Mouse (Mus musculus) heart, adult 2 months (tissue): ENCODE data around the gene Sowaha. TPM values are rescaled to one million over a fixed set of nuclear protein-coding genes. Genes with fewer than 3 reads are reported as not detected.
"Not testable (repeated sequence)": the region's sequence is repeated elsewhere in the genome, so short reads cannot be mapped to it uniquely, and the experiment has no call there.

Experiments
- DNase-seq, 2 experiments: peaks; one replicate each; pipeline ENCODE4 v3.0.0; 2021
- H3K27ac ChIP-seq: fragments of 200-600 bp; 2 replicates; pipeline ENCODE4 v1.8.1; 2022
- H3K27me3 ChIP-seq: fragments of 200-500 bp; 2 replicates; pipeline ENCODE4 v1.6.1; 2012; ENCODE audit warnings: mild to moderate bottlenecking, low read length, inconsistent platforms, mixed read lengths; ENCODE audit not compliant: control insufficient read depth, insufficient read depth
- H3K36me3 ChIP-seq: fragments of 200-500 bp; 2 replicates; pipeline ENCODE4 v1.6.1; 2012; ENCODE audit warnings: low read length, inconsistent platforms; ENCODE audit not compliant: control insufficient read depth, insufficient read depth
- H3K4me1 ChIP-seq: fragments of 200-500 bp; 2 replicates; pipeline ENCODE4 v1.6.1; 2011; ENCODE audit warnings: low read length; ENCODE audit not compliant: control insufficient read depth, insufficient read depth
- H3K4me3 ChIP-seq: fragments of 200-600 bp; 2 replicates; pipeline ENCODE4 v1.8.1; 2022
- H3K79me2 ChIP-seq: fragments of 200-500 bp; replicated peaks from 2 replicates; pipeline ENCODE4 v1.6.1; 2012; ENCODE audit warnings: mild to moderate bottlenecking, inconsistent platforms, low read length, moderate library complexity, mixed read lengths; ENCODE audit not compliant: control insufficient read depth, insufficient read depth
- H3K9ac ChIP-seq: fragments of 200-500 bp; 2 replicates; pipeline ENCODE4 v1.6.1; 2012; ENCODE audit warnings: low read depth, mild to moderate bottlenecking, control low read depth, inconsistent platforms, low read length, mixed read lengths
- CTCF ChIP-seq: fragments of 200-600 bp; IDR thresholded peaks from 2 replicates; pipeline ENCODE4 v1.8.1; 2022; ENCODE audit warnings: antibody characterized with exemption, mild to moderate bottlenecking, moderate library complexity
- EP300 ChIP-seq: fragments of 200-500 bp; IDR thresholded peaks from 2 replicates; pipeline ENCODE4 v1.6.1; 2011; ENCODE audit warnings: low read depth, low read length, control low read depth; ENCODE audit not compliant: insufficient read depth
- POLR2A ChIP-seq: fragments of 200-500 bp; IDR thresholded peaks from 2 replicates; pipeline ENCODE4 v1.6.1; 2011; ENCODE audit warnings: mild to moderate bottlenecking, low read depth, low read length, control low read depth; ENCODE audit not compliant: insufficient read depth
- whole genome bisulfite sequencing: fragments of 180-500 bp; shearing (Covaris S2); methylation state at CpG from one replicate; pipeline ENCODE4 v1.1.7; 2018; 5-methylcytosine and 5-hydroxymethylcytosine counted together
- intact Hi-C: fragments of 180-260 bp; cut with DNase I; formaldehyde crosslinking; loops from one replicate; pipeline ENCODE4 v1.15.1; 2025
- polyA plus RNA-seq: library from polyadenylated mRNA; depleted of rRNA; stranded (reverse); fragments of >200 nt; gene quantifications from 2 replicates; pipeline ENCODE4 v1.2.3, GENCODE M21; 2012; rRNA removed
- total RNA-seq, 2 experiments: library from RNA; stranded (reverse); gene quantifications; 2 replicates each; pipeline ENCODE4 v1.2.3; 2021

Sowaha gene
- total and polyA plus RNA-seq, 3 experiments: 0.05 to 0.34 (median 0.10) TPM

DNA sequence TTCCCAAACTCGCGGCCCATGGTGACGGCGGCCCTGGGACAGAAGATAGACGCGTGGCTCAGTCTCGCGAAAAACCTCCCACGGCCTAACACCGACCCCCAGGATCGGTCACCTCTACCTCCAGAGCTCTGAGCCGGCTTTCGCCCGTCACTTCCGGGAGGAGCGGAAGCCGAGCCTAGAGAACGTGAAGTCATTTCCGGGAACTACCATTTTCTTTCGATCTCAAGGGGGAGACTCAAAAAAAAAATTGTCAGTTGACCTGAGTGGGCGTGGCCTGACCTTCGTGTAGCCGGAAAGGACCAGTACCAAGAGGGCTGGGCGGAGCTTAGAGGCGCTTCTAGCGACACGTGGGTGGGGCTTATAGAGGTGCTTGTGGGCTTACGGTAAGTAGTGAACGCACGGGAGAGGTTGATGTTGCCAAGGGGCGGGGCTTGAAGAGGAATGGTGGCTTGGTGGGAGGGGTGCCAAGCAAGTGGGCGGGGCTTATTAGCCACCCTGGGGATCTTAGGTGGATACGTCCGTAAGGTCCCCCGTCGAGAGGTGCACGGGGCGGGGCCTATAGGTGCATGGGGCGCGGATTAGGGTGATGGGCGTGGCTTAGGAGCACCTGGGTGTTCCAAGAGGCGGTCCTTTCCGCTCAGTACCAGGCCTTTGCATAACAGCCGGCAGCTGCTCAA, 49.3 kb downstream of the Sowaha start, which contains the start of the genes Uqcrq and Gdf9:
Gene Uqcrq (minus strand): TSS at position 162 of the 677 bp plus-strand sequence.
Gene Gdf9 (plus strand): TSS at position 354 of the 677 bp plus-strand sequence.
- Histone ChIP-seq H3K27ac (peak within 1 kb of the TSS; percentile 95), H3K79me2 (no peaks in the 10 kb centered on the region), H3K9ac (peak within 1 kb of the TSS; percentile 95), H3K4me1 (peaks cover 4% of the 10 kb centered on the region), H3K36me3 (no peaks in the 10 kb centered on the region), H3K4me3 (peak within 1 kb of the TSS; percentile 99), H3K27me3 (no peaks in the 10 kb centered on the region)
- TF ChIP-seq EP300 (0 out of 2 replicates have a peak, but pooled peaks have one; percentile 33), POLR2A (peak; percentile 95), CTCF (no peak)
- DNase-seq: peak; percentile 96 to 99
- under 1% methylated on average over 44 of the region's 44 CpGs for WGBS
- intact Hi-C loops: loop anchor here (5.0 kb wide), 1 partner anchor 134 kb away; no protein-coding TSS in a partner anchor

DNA sequence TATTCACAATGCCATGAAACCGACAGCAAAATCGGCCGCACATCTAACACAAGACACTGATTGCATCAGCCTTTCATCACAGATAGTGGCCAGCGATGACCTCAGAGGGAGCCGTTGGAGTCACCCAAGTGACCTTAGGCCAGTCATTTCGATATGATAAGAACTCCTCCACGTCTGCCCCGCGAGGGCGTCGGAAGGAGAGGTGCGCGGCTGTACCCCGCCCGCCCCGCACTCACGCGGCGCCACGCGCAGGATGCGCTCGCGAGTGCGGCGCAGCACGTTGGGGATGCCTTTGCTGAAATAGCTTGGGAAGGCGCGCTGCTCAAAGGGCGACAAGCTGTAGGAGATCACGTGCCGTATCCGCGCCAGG, 49.8 kb downstream of the Sowaha start:
- Histone ChIP-seq H3K27ac (peak overlapping the region; percentile 95), H3K4me3 (peak overlapping the region; percentile 99), H3K79me2 (no peaks in the 10 kb centered on the region), H3K27me3 (no peaks in the 10 kb centered on the region), H3K9ac (peak overlapping the region; percentile 95), H3K4me1 (peaks cover 4% of the 10 kb centered on the region), H3K36me3 (no peaks in the 10 kb centered on the region)
- WGBS: under 1% methylated on average over 34 of the region's 34 CpGs
- DNase-seq: no peak
- TF ChIP-seq EP300 (no peak), POLR2A (no peak), CTCF (no peak)
- intact Hi-C loops: loop anchor here (5.0 kb wide), 1 partner anchor 133 kb away; no protein-coding TSS in a partner anchor

- Histone ChIP-seq H3K4me3 (no peak overlapping the region), H3K4me1 (peaks cover 4% of the 10 kb centered on the region), H3K36me3 (no peaks in the 10 kb centered on the region), H3K9ac (no peak overlapping the region), H3K79me2 (no peaks in the 10 kb centered on the region), H3K27me3 (no peaks in the 10 kb centered on the region), H3K27ac (no peak overlapping the region; the same call in 1 of the 2 replicates)
- no peak for DNase-seq
- intact Hi-C loops: no loop called here
- TF ChIP-seq EP300 (no peak), POLR2A (no peak), CTCF (no peak)
These were observed 50.9 kb downstream of the Sowaha start for GRCm38 (mm10) chr11:53429182-53429581.

DNA sequence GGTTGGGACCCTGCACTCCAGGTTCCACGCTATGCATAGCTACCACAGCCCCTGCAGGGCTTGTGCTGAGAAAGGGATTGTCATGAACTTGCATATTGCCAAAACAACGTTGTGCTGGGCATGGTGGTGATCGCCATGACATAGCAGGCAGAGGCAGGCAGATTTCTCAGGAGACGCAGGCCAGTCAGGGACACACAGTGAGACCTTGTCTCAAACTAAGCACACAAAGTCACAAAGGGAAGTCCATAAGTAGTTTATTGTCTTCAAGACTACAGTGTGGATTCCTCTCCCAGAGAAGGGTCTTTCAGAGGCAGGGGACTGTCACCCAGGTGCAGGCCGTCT, 51.4 kb downstream of the Sowaha start:
- intact Hi-C loops: no loop called here
- H3K4me3 ChIP-seq: no peak overlapping the region
- no peaks in the 10 kb centered on the region for H3K36me3 ChIP-seq
- no peak overlapping the region for H3K27ac ChIP-seq
- no peak overlapping the region for H3K9ac ChIP-seq
- H3K4me1 ChIP-seq: peaks cover 4% of the 10 kb centered on the region
- TF ChIP-seq EP300: no peak
- TF ChIP-seq POLR2A: no peak
- no peak for TF ChIP-seq CTCF
- no peak for DNase-seq
- WGBS: 97% methylated on average over 5 of the region's 5 CpGs
- no peaks in the 10 kb centered on the region for H3K79me2 ChIP-seq
- no peaks in the 10 kb centered on the region for H3K27me3 ChIP-seq

DNA sequence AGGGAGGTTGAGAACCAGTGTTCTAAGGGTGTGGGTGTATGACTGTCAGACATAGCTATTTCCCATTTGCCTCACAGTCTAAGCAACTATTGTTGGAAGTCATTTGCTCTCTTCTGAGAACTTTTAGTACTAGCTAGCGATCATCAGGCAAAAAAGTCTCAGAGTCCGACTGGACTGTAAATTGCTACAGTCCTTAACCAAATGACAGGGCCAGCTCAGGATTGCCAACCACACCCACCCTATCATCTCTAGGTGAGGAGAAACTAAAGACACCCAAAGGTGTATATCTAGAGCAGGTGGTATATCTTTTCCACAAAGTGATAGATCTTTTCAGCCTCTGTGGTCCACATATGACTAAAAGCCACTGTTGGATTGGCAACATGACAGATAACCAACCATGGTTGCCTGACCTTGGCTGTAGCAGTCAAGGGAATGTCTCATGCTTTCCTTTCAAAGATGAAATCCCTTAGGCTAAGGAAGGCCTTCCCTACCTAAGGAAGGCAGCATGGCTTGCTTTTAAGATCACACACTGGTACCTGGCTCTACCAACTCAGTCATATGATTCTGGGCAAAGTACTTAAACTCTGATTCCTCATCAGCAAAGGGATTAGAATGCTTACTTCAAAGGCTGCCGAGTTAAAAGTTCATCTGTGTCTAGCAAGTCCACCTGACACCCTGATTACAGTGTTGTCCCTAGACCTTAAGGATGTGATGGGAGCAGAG, 51.9 kb downstream of the Sowaha start:
- intact Hi-C loops: no loop called here
- no peak overlapping the region for H3K27ac ChIP-seq
- 83% methylated on average over 3 of the region's 3 CpGs for WGBS
- TF ChIP-seq CTCF (no peak), POLR2A (peak; percentile 43; the same call in 1 of the 2 replicates), EP300 (no peak)
- no peaks in the 10 kb centered on the region for H3K36me3 ChIP-seq
- DNase-seq: no peak
- no peak overlapping the region for H3K4me3 ChIP-seq
- H3K27me3 ChIP-seq: no peaks in the 10 kb centered on the region
- H3K9ac ChIP-seq: no peak overlapping the region
- no peaks in the 10 kb centered on the region for H3K79me2 ChIP-seq
- peaks cover 4% of the 10 kb centered on the region for H3K4me1 ChIP-seq

GRCm38 (mm10) chr11:53426914-53427313, 53.2 kb downstream of the Sowaha start:
- intact Hi-C loops, H3K4me3 ChIP-seq, H3K79me2 ChIP-seq, H3K9ac ChIP-seq, H3K27me3 ChIP-seq, H3K4me1 ChIP-seq, H3K36me3 ChIP-seq, H3K27ac ChIP-seq, DNase-seq: not testable (repeated sequence)
- 63% methylated on average over 3 of the region's 3 CpGs for WGBS

Other genes starting within 250 kb of the Sowaha start
- gene Hspa4, start 179.8 kb downstream of the Sowaha start, total RNA-seq: 100 to 1,000 TPM; 109 to 126 TPM
- gene Hspa4, start 179.8 kb downstream of the Sowaha start, polyA plus RNA-seq: 19.2 and 39.7 TPM in 2 replicates
- 1 to 10 TPM; 5.9 to 7.9 TPM for gene Zcchc10, start 155.6 kb downstream of the Sowaha start, total RNA-seq
- 3.8 and 4.1 TPM in 2 replicates for gene Zcchc10, start 155.6 kb downstream of the Sowaha start, polyA plus RNA-seq
- 10 to 100 TPM; 77.3 to 80.0 TPM for gene Aff4, start 129.4 kb downstream of the Sowaha start, total RNA-seq
- gene Aff4, start 129.4 kb downstream of the Sowaha start, polyA plus RNA-seq: 13.7 and 29.5 TPM in 2 replicates
- not detected for gene Leap2, start 57.1 kb downstream of the Sowaha start, total RNA-seq
- not detected in 2 replicates for gene Leap2, start 57.1 kb downstream of the Sowaha start, polyA plus RNA-seq
- gene Uqcrq, start 49.4 kb downstream of the Sowaha start, total RNA-seq: 1,000 to 10,000 TPM; 2,451 to 2,926 TPM
- gene Uqcrq, start 49.4 kb downstream of the Sowaha start, polyA plus RNA-seq: 1,535 and 1,905 TPM in 2 replicates
- gene Gdf9, start 49.3 kb downstream of the Sowaha start, total RNA-seq: under 1 TPM; 0.37 to 0.43 TPM
- gene Gdf9, start 49.3 kb downstream of the Sowaha start, polyA plus RNA-seq: 0.39 and 1.5 TPM in 2 replicates
- not detected for gene Gm10447, start 23.2 kb downstream of the Sowaha start, total RNA-seq
- gene Gm10447, start 23.2 kb downstream of the Sowaha start, polyA plus RNA-seq: not detected in 2 replicates
- under 1 TPM; 0.34 to 0.91 TPM for gene Shroom1, start 23.1 kb downstream of the Sowaha start, total RNA-seq
- 0.53 and 0.80 TPM in 2 replicates for gene Shroom1, start 23.1 kb downstream of the Sowaha start, polyA plus RNA-seq
- not detected for gene Gm9837, start 9.8 kb downstream of the Sowaha start, total RNA-seq
- gene Gm9837, start 9.8 kb downstream of the Sowaha start, polyA plus RNA-seq: not detected in 2 replicates
- not detected for gene Gm9945, start 108 bp downstream of the Sowaha start, total RNA-seq
- not detected in 2 replicates for gene Gm9945, start 108 bp downstream of the Sowaha start, polyA plus RNA-seq
- 10 to 100 TPM; 25.7 to 28.2 TPM for gene Sept8, start 39.0 kb upstream of the Sowaha start, total RNA-seq
- gene Sept8, start 39.0 kb upstream of the Sowaha start, polyA plus RNA-seq: 24.8 and 39.2 TPM in 2 replicates
- 1 to 10 TPM; 7.9 to 8.2 TPM for gene Kif3a, start 87.1 kb upstream of the Sowaha start, total RNA-seq
- 4.9 and 9.0 TPM in 2 replicates for gene Kif3a, start 87.1 kb upstream of the Sowaha start, polyA plus RNA-seq
- gene Il4, start 138.4 kb upstream of the Sowaha start, total RNA-seq: not detected
- gene Il4, start 138.4 kb upstream of the Sowaha start, polyA plus RNA-seq: 0.27 TPM in 1 of 2 replicates, not detected in the other
- not detected for gene Il13, start 154.4 kb upstream of the Sowaha start, total RNA-seq
- not detected in 2 replicates for gene Il13, start 154.4 kb upstream of the Sowaha start, polyA plus RNA-seq
- 1 to 10 TPM; 6.8 TPM for gene Rad50, start 227.0 kb upstream of the Sowaha start, total RNA-seq
- gene Rad50, start 227.0 kb upstream of the Sowaha start, polyA plus RNA-seq: 1.9 and 3.0 TPM in 2 replicates
- gene Il5, start 240.5 kb upstream of the Sowaha start, total RNA-seq: not detected
- 0.12 and 0.21 TPM in 2 replicates for gene Il5, start 240.5 kb upstream of the Sowaha start, polyA plus RNA-seq